Mouse (Mus musculus) adrenal gland, adult 8-10 months (tissue): Measurements from ENCODE around the gene Camta1. TPM values are rescaled to one million over a fixed set of nuclear protein-coding genes. Genes with fewer than 3 reads are reported as not detected.

Source experiments
- DNase-seq: peaks from one replicate; pipeline ENCODE4 v3.0.0; 2022
- total RNA-seq, 4 experiments: library from RNA; stranded (reverse); gene quantifications; 2 replicates each; pipeline ENCODE4 v1.2.4; 2022

Gene Camta1
- total RNA-seq, 4 experiments from 2014 or later, result 23.6 to 59.6 (median 36.5) TPM

- no peak for DNase-seq
These were observed 754.3 kb downstream of the Camta1 start for GRCm38 (mm10) chr4:151107131-151108001.

GRCm38 (mm10) chr4:151106468-151106867 lies 755.2 kb downstream of the Camta1 start:
- no peak for DNase-seq

- no peak for DNase-seq
These were observed 755.8 kb downstream of the Camta1 start for GRCm38 (mm10) chr4:151105886-151106285.

GRCm38 (mm10) chr4:151104147-151104546 lies 757.5 kb downstream of the Camta1 start:
- no peak for DNase-seq

GRCm38 (mm10) chr4:151103646-151104045 lies 758.0 kb downstream of the Camta1 start:
- DNase-seq, result no peak

- DNase-seq, result no peak
These were observed 764.6 kb downstream of the Camta1 start for GRCm38 (mm10) chr4:151097104-151097438.

- DNase-seq, result no peak
These were observed 765.2 kb downstream of the Camta1 start for GRCm38 (mm10) chr4:151096334-151097103.

- DNase-seq, result no peak
These were observed 766.5 kb downstream of the Camta1 start for GRCm38 (mm10) chr4:151095207-151095606.

- no peak for DNase-seq
These were observed 772.4 kb downstream of the Camta1 start, which contains the start of gene Gm13090 for GRCm38 (mm10) chr4:151089270-151089669. Gene Gm13090 (plus strand): TSS chr4:151089570.

- DNase-seq, result no peak
These were observed 772.9 kb downstream of the Camta1 start for GRCm38 (mm10) chr4:151088819-151089218.

- DNase-seq, result no peak
These were observed 774.3 kb downstream of the Camta1 start for GRCm38 (mm10) chr4:151087358-151087757.

GRCm38 (mm10) chr4:151083027-151083426 lies 778.6 kb downstream of the Camta1 start:
- DNase-seq, result no peak

- no peak for DNase-seq
These were observed 779.7 kb downstream of the Camta1 start for GRCm38 (mm10) chr4:151081977-151082376.

- DNase-seq, result no peak
These were observed 780.3 kb downstream of the Camta1 start for GRCm38 (mm10) chr4:151081355-151081754.

- DNase-seq, result no peak
These were observed 786.9 kb downstream of the Camta1 start for GRCm38 (mm10) chr4:151074817-151075216.

GRCm38 (mm10) chr4:151073108-151073744 lies 788.5 kb downstream of the Camta1 start:
- DNase-seq, result peak; percentile 29

- no peak for DNase-seq
These were observed 790.7 kb downstream of the Camta1 start for GRCm38 (mm10) chr4:151070962-151071361.

GRCm38 (mm10) chr4:151068751-151069150 lies 792.9 kb downstream of the Camta1 start:
- DNase-seq, result no peak

- no peak for DNase-seq
These were observed 802.1 kb downstream of the Camta1 start for GRCm38 (mm10) chr4:151059566-151059965.

- no peak for DNase-seq
These were observed 803.0 kb downstream of the Camta1 start for GRCm38 (mm10) chr4:151058634-151059033.

- DNase-seq, result peak; percentile 98
These were observed 804.0 kb downstream of the Camta1 start, which contains the start of gene Vamp3 for GRCm38 (mm10) chr4:151057347-151058321. Gene Vamp3 (minus strand): TSS chr4:151057963.

GRCm38 (mm10) chr4:151051162-151051561 lies 810.5 kb downstream of the Camta1 start:
- no peak for DNase-seq
